9 mouse cellular contexts compared by ENCODE assay signal in the genomic region with DNA sequence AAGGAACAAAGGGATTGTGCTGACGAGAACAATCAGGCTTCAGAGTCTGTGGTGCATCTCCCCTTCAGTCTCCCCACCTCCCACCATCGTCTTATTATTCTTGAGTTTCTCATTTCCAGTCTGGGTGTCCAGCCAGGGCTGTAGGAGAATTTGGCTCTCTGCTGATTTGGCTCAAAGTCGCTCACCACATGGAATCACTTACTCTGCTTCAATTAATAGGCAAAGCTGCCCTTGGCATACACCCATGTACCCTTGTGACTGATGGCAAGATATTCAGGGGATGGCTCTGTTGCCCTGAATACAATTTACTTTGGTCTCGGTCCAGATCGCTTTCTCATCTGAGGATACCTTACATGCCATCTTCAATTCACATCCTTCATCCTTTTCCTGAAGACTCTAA. TPM values are rescaled to one million over a fixed set of nuclear protein-coding genes. Genes with fewer than 3 reads are reported as not detected.
DNase-seq lines count a peak whose midpoint lies in the region; ATAC-seq and TF ChIP-seq lines count a peak whose summit lies in the region.
"Had no signal": no experiment of that assay in that cellular context is flagged by ENCODE, and none has a peak within 500 bp of the region (broad histone marks: within the 10 kb centered on the region; RNA-seq: fewer than 3 reads in every experiment).

No protein-coding gene starts in this region.

- no peak for DNase-seq in kidney, adult 11 months
- peak; percentile 50 to 75 for DNase-seq in cerebellum, adult 2 months
- DNase-seq in thymus, postnatal 25 days: no peak
- no peak for DNase-seq in adrenal gland, postnatal 4 days (ENCODE audit: low spot score in 2 of 2)

- H3K4me1 ChIP-seq in kidney, embryonic 14.5 days (ENCODE audit: control insufficient read depth, insufficient read depth, low read length): peaks cover 11% of the 10 kb centered on the region
- H3K4me1 ChIP-seq in cerebellum, adult 2 months (ENCODE audit: control insufficient read depth, insufficient read depth, low read length): peaks cover 19% of the 10 kb centered on the region
- peaks cover 3 to 42% of the 10 kb centered on the region in 2 experiments for H3K4me1 ChIP-seq in heart, embryonic 14.5 days (ENCODE audit: control insufficient read depth in 2 of 2, insufficient read depth in 2 of 2, low read length in 2 of 2)
- peaks cover 63% of the 10 kb centered on the region for H3K4me1 ChIP-seq in midbrain, embryonic 13.5 days (replicated peaks)

- H3K9me3 ChIP-seq in kidney, embryonic 14.5 days (ENCODE audit: control insufficient read depth, low read length): no peaks in the 10 kb centered on the region
- no peaks in the 10 kb centered on the region for H3K9me3 ChIP-seq in heart, embryonic 14.5 days (ENCODE audit: control insufficient read depth, low read length)
- H3K9me3 ChIP-seq in midbrain, embryonic 13.5 days: no peaks in the 10 kb centered on the region

- no peak for TF ChIP-seq CTCF in cerebellum, adult 2 months (IDR thresholded peaks at IDR 0.05; ENCODE audit: borderline replicate concordance, insufficient read depth, low read depth, low read length)

- no peak for ATAC-seq in kidney, embryonic 14.5 days (ENCODE audit: low FRiP score, low TSS enrichment)
- ATAC-seq in heart, embryonic 14.5 days (ENCODE audit: insufficient number of reproducible peaks, insufficient read depth, low FRiP score, low read depth): no peak
- ATAC-seq in midbrain, embryonic 13.5 days: no peak
- ATAC-seq in megakaryocyte, adult 5-6 weeks (ENCODE audit: poor library complexity, severe bottlenecking): no peak

- H3K27me3 ChIP-seq in kidney, embryonic 14.5 days (ENCODE audit: control insufficient read depth, insufficient read depth, low read length): peaks cover 11% of the 10 kb centered on the region; the same call in 1 of the 2 replicates
- no peaks in the 10 kb centered on the region; the same call in 1 of the 2 replicates for H3K27me3 ChIP-seq in cerebellum, adult 2 months (ENCODE audit: control insufficient read depth, insufficient read depth, low read length)
- no peaks in the 10 kb centered on the region for H3K27me3 ChIP-seq in heart, embryonic 14.5 days (ENCODE audit: control insufficient read depth, insufficient read depth, low read length)
- 0 out of 2 replicates have a peak, but pooled peaks cover 2% of the 10 kb centered on the region for H3K27me3 ChIP-seq in midbrain, embryonic 13.5 days

- peak overlapping the region; percentile 86; the same call in 1 of the 2 replicates for H3K4me2 ChIP-seq in kidney, embryonic 14.5 days (replicated peaks; ENCODE audit: low read depth, low read length)
- peak overlapping the region; percentile 81 for H3K4me2 ChIP-seq in heart, embryonic 14.5 days (ENCODE audit: low read length)
- peak overlapping the region; percentile 84 for H3K4me2 ChIP-seq in midbrain, embryonic 13.5 days (replicated peaks)

- peak overlapping the region; percentile 81; the same call in 1 of the 2 replicates for H3K9ac ChIP-seq in kidney, embryonic 14.5 days (ENCODE audit: low read depth, low read length)
- peak overlapping the region; percentile 82 for H3K9ac ChIP-seq in heart, embryonic 14.5 days (ENCODE audit: low read length)
- peak overlapping the region; percentile 92 for H3K9ac ChIP-seq in midbrain, embryonic 13.5 days (replicated peaks)

- TF ChIP-seq POLR2A in cerebellum, adult 2 months (IDR thresholded peaks at IDR 0.05; ENCODE audit: borderline replicate concordance, insufficient read depth, low read length): no peak

- peak overlapping the region; percentile 65; the same call in 1 of the 2 replicates for H3K4me3 ChIP-seq in kidney, embryonic 14.5 days (ENCODE audit: low read length)
- no peak overlapping the region for H3K4me3 ChIP-seq in cerebellum, adult 2 months (replicated peaks; ENCODE audit: insufficient read depth, low read depth, low read length)
- peak overlapping the region in 1 of 2 experiments; percentile 69; a peak in 1 of 4 replicates for H3K4me3 ChIP-seq in heart, embryonic 14.5 days (ENCODE audit: control insufficient read depth in 1 of 2, insufficient read depth in 1 of 2, low read depth in 1 of 2, low read length in 2 of 2)
- H3K4me3 ChIP-seq in midbrain, embryonic 13.5 days (replicated peaks): peak overlapping the region; percentile 84
- H3K4me3 ChIP-seq: erythroblast, embryonic 14.5 days had no signal

- H3K27ac ChIP-seq in kidney, embryonic 14.5 days (ENCODE audit: low read depth, low read length): no peak overlapping the region
- H3K27ac ChIP-seq in cerebellum, adult 2 months (ENCODE audit: insufficient read depth, low read length): no peak overlapping the region
- peak overlapping the region in 1 of 2 experiments; percentile 93; a peak in 2 of 4 replicates for H3K27ac ChIP-seq in heart, embryonic 14.5 days (replicated peaks in 1 of 2; ENCODE audit: control insufficient read depth in 1 of 2, insufficient read depth in 1 of 2, low read depth in 2 of 2, low read length in 2 of 2)
- H3K27ac ChIP-seq in midbrain, embryonic 13.5 days: peak overlapping the region; percentile 95

- H3K36me3 ChIP-seq in kidney, embryonic 14.5 days (ENCODE audit: control insufficient read depth, insufficient read depth, low read length): no peaks in the 10 kb centered on the region
- H3K36me3 ChIP-seq in heart, embryonic 14.5 days (ENCODE audit: control insufficient read depth, insufficient read depth, low read length): peaks cover 11% of the 10 kb centered on the region; the same call in 1 of the 2 replicates
- H3K36me3 ChIP-seq in midbrain, embryonic 13.5 days: 0 out of 2 replicates have a peak, but pooled peaks cover 5% of the 10 kb centered on the region

- 61% methylated on average over 5 of the region's 5 CpGs for WGBS in kidney, embryonic 14.5 days
- 12% methylated on average over 5 of the region's 5 CpGs for WGBS in cerebellum, adult 2 months
- WGBS in heart, embryonic 14.5 days: 68% methylated on average over 5 of the region's 5 CpGs
- 31% methylated on average over 5 of the region's 5 CpGs for WGBS in midbrain, embryonic 13.5 days

RNA-seq across cellular contexts. Expression of gene Lix1l, which starts 2.4 kb away (rescaled TPM):
- 5.8 and 7.0 TPM in 2 replicates for polyA plus RNA-seq in kidney, embryonic 14.5 days (2014; fragmentation: Nextera tagmentation; extraction: Ambion mirVana)
- polyA plus RNA-seq in cerebellum, adult 2 months (2012; rRNA removed): 23.9 and 24.7 TPM in 2 replicates
- polyA plus RNA-seq in heart, embryonic 14.5 days (2014; fragmentation: Nextera tagmentation; extraction: Ambion mirVana): 5.6 and 6.7 TPM in 2 replicates
- polyA plus RNA-seq in midbrain, embryonic 13.5 days (2015; fragmentation: Nextera tagmentation; extraction: Ambion mirVana): 5.7 and 6.2 TPM in 2 replicates
- 0.59 and 1.7 TPM in 2 replicates for total RNA-seq in megakaryocyte, adult 5-6 weeks (2015)
- total RNA-seq in megakaryocyte, adult 5-6 weeks (2017): 1.7 TPM in 2 replicates
- total RNA-seq in adrenal gland, postnatal 4 days (2021): 10 to 100 TPM; 66.3 to 69.1 TPM

RNA-seq across cellular contexts. Expression of gene Ankrd34a, which starts 6.9 kb away (rescaled TPM):
- 1.8 and 2.4 TPM in 2 replicates for polyA plus RNA-seq in kidney, embryonic 14.5 days (2014; fragmentation: Nextera tagmentation; extraction: Ambion mirVana)
- polyA plus RNA-seq in cerebellum, adult 2 months (2012; rRNA removed): 53.2 and 58.1 TPM in 2 replicates
- polyA plus RNA-seq in heart, embryonic 14.5 days (2014; fragmentation: Nextera tagmentation; extraction: Ambion mirVana): 8.4 and 8.5 TPM in 2 replicates
- polyA plus RNA-seq in midbrain, embryonic 13.5 days (2015; fragmentation: Nextera tagmentation; extraction: Ambion mirVana): 5.3 and 6.5 TPM in 2 replicates
- total RNA-seq in megakaryocyte, adult 5-6 weeks (2015): not detected in 2 replicates
- total RNA-seq in megakaryocyte, adult 5-6 weeks (2017): not detected in 2 replicates
- total RNA-seq in adrenal gland, postnatal 4 days (2021): 1 to 10 TPM in 1 of 2 experiments, under 1 TPM in 1; 0.59 to 1.5 TPM
- polyA plus RNA-seq: erythroblast, embryonic 14.5 days had no signal

RNA-seq across cellular contexts. Expression of gene Polr3gl, which starts 9.3 kb away (rescaled TPM):
- 18.0 and 22.3 TPM in 2 replicates for polyA plus RNA-seq in kidney, embryonic 14.5 days (2014; fragmentation: Nextera tagmentation; extraction: Ambion mirVana)
- polyA plus RNA-seq in cerebellum, adult 2 months (2012; rRNA removed): 53.1 and 55.5 TPM in 2 replicates
- polyA plus RNA-seq in heart, embryonic 14.5 days (2014; fragmentation: Nextera tagmentation; extraction: Ambion mirVana): 25.5 and 28.7 TPM in 2 replicates
- polyA plus RNA-seq in midbrain, embryonic 13.5 days (2015; fragmentation: Nextera tagmentation; extraction: Ambion mirVana): 41.1 and 42.0 TPM in 2 replicates
- total RNA-seq in megakaryocyte, adult 5-6 weeks (2015): 22.8 and 26.3 TPM in 2 replicates
- total RNA-seq in megakaryocyte, adult 5-6 weeks (2017): 45.6 and 46.4 TPM in 2 replicates
- total RNA-seq in adrenal gland, postnatal 4 days (2021): 10 to 100 TPM; 37.6 to 37.8 TPM

RNA-seq across cellular contexts. Expression of gene Rbm8a, which starts 26.4 kb away (rescaled TPM):
- 167 and 236 TPM in 2 replicates for polyA plus RNA-seq in kidney, embryonic 14.5 days (2014; fragmentation: Nextera tagmentation; extraction: Ambion mirVana)
- polyA plus RNA-seq in cerebellum, adult 2 months (2012; rRNA removed): 44.6 and 45.4 TPM in 2 replicates
- 90.0 and 91.7 TPM in 2 replicates for polyA plus RNA-seq in heart, embryonic 14.5 days (2014; fragmentation: Nextera tagmentation; extraction: Ambion mirVana)
- polyA plus RNA-seq in midbrain, embryonic 13.5 days (2015; fragmentation: Nextera tagmentation; extraction: Ambion mirVana): 147 TPM in 2 replicates
- total RNA-seq in megakaryocyte, adult 5-6 weeks (2015): 89.0 and 99.4 TPM in 2 replicates
- total RNA-seq in megakaryocyte, adult 5-6 weeks (2017): 42.3 and 43.4 TPM in 2 replicates
- total RNA-seq in adrenal gland, postnatal 4 days (2021): 10 to 100 TPM; 84.0 to 93.4 TPM

RNA-seq across cellular contexts. Expression of gene Gm16253, which starts 26.5 kb away (rescaled TPM):
- 0.72 and 1.3 TPM in 2 replicates for polyA plus RNA-seq in kidney, embryonic 14.5 days (2014; fragmentation: Nextera tagmentation; extraction: Ambion mirVana)
- polyA plus RNA-seq in cerebellum, adult 2 months (2012; rRNA removed): not detected in 2 replicates
- 0.68 and 0.81 TPM in 2 replicates for polyA plus RNA-seq in heart, embryonic 14.5 days (2014; fragmentation: Nextera tagmentation; extraction: Ambion mirVana)
- 0.81 and 1.7 TPM in 2 replicates for polyA plus RNA-seq in midbrain, embryonic 13.5 days (2015; fragmentation: Nextera tagmentation; extraction: Ambion mirVana)
- not detected in 2 replicates for total RNA-seq in megakaryocyte, adult 5-6 weeks (2015)
- 0.40 TPM in 1 of 2 replicates, not detected in the other for total RNA-seq in megakaryocyte, adult 5-6 weeks (2017)
- not detected for total RNA-seq in adrenal gland, postnatal 4 days (2021)
- polyA plus RNA-seq: erythroblast, embryonic 14.5 days had no signal

Comparison
In these comparisons a context has a peak if more than half of its experiments do, and no peak if none do; other contexts are left out.
1. DNase-seq: peak in cerebellum, adult 2 months (2 of 2); none in kidney, adult 11 months (single experiment), thymus, postnatal 25 days (single experiment) and adrenal gland, postnatal 4 days (0 of 2).
2. Peak in every context shown above with its lines, with median percentiles within 50 percentile points of each other: H3K4me2 ChIP-seq and H3K9ac ChIP-seq.